Mouse (Mus musculus) heart, embryonic 11.5 days (tissue): ENCODE measurements at regions not wholly inside any gene's neighbourhood (a gene's known extent, or its start where the extent isn't known, plus 50 kb on each side); places are given as distances from the start of the nearest gene placed in this dataset.

Experiments
- ATAC-seq: fragments of 200-750 bp; cut with Nextera tagmentation; replicated peaks from 2 replicates; pipeline ENCODE4 v1.8.0; 2017; ENCODE audit warnings: moderate library complexity; ENCODE audit not compliant: insufficient number of reproducible peaks, low FRiP score, low TSS enrichment
- H3K27ac ChIP-seq: fragments of 300-500 bp; sonication (generic); 2 replicates; pipeline ENCODE4 v1.5.1; 2014; ENCODE audit warnings: mild to moderate bottlenecking, low read depth, low read length
- H3K27me3 ChIP-seq: fragments of 300-500 bp; sonication (generic); 2 replicates; pipeline ENCODE4 v1.6.1; 2014; ENCODE audit warnings: mild to moderate bottlenecking, low read length, mixed read lengths; ENCODE audit not compliant: control insufficient read depth, insufficient read depth
- H3K36me3 ChIP-seq: fragments of 300-500 bp; sonication (generic); 2 replicates; pipeline ENCODE4 v1.6.1; 2014; ENCODE audit warnings: mild to moderate bottlenecking, low read length, moderate library complexity, mixed read lengths; ENCODE audit not compliant: control insufficient read depth, insufficient read depth
- H3K4me1 ChIP-seq: fragments of 300-500 bp; sonication (generic); 2 replicates; pipeline ENCODE4 v1.6.1; 2014; ENCODE audit warnings: low read length; ENCODE audit not compliant: control insufficient read depth, insufficient read depth
- H3K4me2 ChIP-seq: fragments of 300-500 bp; sonication (generic); 2 replicates; pipeline ENCODE4 v1.6.1; 2014; ENCODE audit warnings: mild to moderate bottlenecking, moderate library complexity
- H3K4me3 ChIP-seq: fragments of 300-500 bp; sonication (generic); 2 replicates; pipeline ENCODE4 v1.5.1; 2014; ENCODE audit warnings: low read depth, low read length
- H3K9ac ChIP-seq: fragments of 300-500 bp; sonication (generic); 2 replicates; pipeline ENCODE4 v1.6.1; 2014; ENCODE audit warnings: mild to moderate bottlenecking, low read depth, low read length, moderate library complexity
- H3K9me3 ChIP-seq: fragments of 300-500 bp; sonication (generic); replicated peaks from 2 replicates; pipeline ENCODE4 v1.6.1; 2016; ENCODE audit warnings: low read length; ENCODE audit not compliant: control insufficient read depth
- WGBS: fragments of 180-500 bp; shearing (Covaris S2); extraction: QIAGEN DNeasy Blood & Tissue Kit; methylation state at CpG from one replicate; pipeline ENCODE4 v1.1.7; 2014; ENCODE audit not compliant: insufficient replicate concordance; 5-methylcytosine and 5-hydroxymethylcytosine counted together

GRCm38 (mm10) chr13:98579731-98580130 is 57.5 kb downstream of the Tmem174 start:
- WGBS: 76% methylated on average over 3 of the region's 3 CpGs
- H3K27me3 ChIP-seq: peaks cover 18% of the 10 kb centered on the region
- no peak for ATAC-seq

GRCm38 (mm10) chr13:98578426-98579066 is 58.7 kb downstream of the Tmem174 start:
- Histone ChIP-seq H3K9ac (no peak overlapping the region), H3K4me3 (no peak overlapping the region), H3K4me1 (0 out of 2 replicates have a peak, but pooled peaks cover 2% of the 10 kb centered on the region), H3K4me2 (no peak overlapping the region), H3K27me3 (peaks cover 18% of the 10 kb centered on the region), H3K36me3 (no peaks in the 10 kb centered on the region), H3K27ac (no peak overlapping the region), H3K9me3 (no peaks in the 10 kb centered on the region)
- no peak for ATAC-seq
- WGBS: 66% methylated on average over 11 of the region's 11 CpGs

More at GRCm38 (mm10) chr13:98579731-98580130, 57.5 kb downstream of the Tmem174 start:
- Histone ChIP-seq H3K4me3 (no peak overlapping the region), H3K9ac (no peak overlapping the region), H3K4me2 (no peak overlapping the region), H3K9me3 (no peaks in the 10 kb centered on the region), H3K27ac (no peak overlapping the region), H3K36me3 (no peaks in the 10 kb centered on the region), H3K4me1 (0 out of 2 replicates have a peak, but pooled peaks cover 2% of the 10 kb centered on the region)

GRCm38 (mm10) chr13:98576061-98576460 is 61.1 kb downstream of the Tmem174 start:
- 64% methylated on average over 3 of the region's 3 CpGs for whole genome bisulfite sequencing
- peaks cover 30% of the 10 kb centered on the region for H3K27me3 ChIP-seq

GRCm38 (mm10) chr13:98574057-98574323 is 63.2 kb downstream of the Tmem174 start:
- H3K36me3 ChIP-seq: no peaks in the 10 kb centered on the region
- WGBS: 43% methylated on average over 12 of the region's 12 CpGs
- ATAC-seq: no peak
- no peak overlapping the region for H3K9ac ChIP-seq
- H3K4me1 ChIP-seq: 0 out of 2 replicates have a peak, but pooled peaks cover 10% of the 10 kb centered on the region
- no peak overlapping the region for H3K4me3 ChIP-seq
- H3K27ac ChIP-seq: no peak overlapping the region
- H3K4me2 ChIP-seq: no peak overlapping the region; the same call in 1 of the 2 replicates
- H3K9me3 ChIP-seq: no peaks in the 10 kb centered on the region
- peaks cover 27% of the 10 kb centered on the region for H3K27me3 ChIP-seq

More at GRCm38 (mm10) chr13:98576061-98576460, 61.1 kb downstream of the Tmem174 start:
- Histone ChIP-seq H3K9ac (no peak overlapping the region), H3K27ac (no peak overlapping the region), H3K36me3 (no peaks in the 10 kb centered on the region), H3K9me3 (no peaks in the 10 kb centered on the region), H3K4me2 (no peak overlapping the region), H3K4me1 (0 out of 2 replicates have a peak, but pooled peaks cover 12% of the 10 kb centered on the region), H3K4me3 (no peak overlapping the region)
- ATAC-seq: no peak

GRCm38 (mm10) chr13:98573261-98574056 is 63.8 kb downstream of the Tmem174 start:
- Histone ChIP-seq H3K27ac (no peak overlapping the region), H3K4me2 (peak overlapping the region; percentile 90), H3K36me3 (no peaks in the 10 kb centered on the region), H3K4me1 (0 out of 2 replicates have a peak, but pooled peaks cover 10% of the 10 kb centered on the region), H3K9ac (peak overlapping the region; percentile 50; the same call in 1 of the 2 replicates), H3K4me3 (peak overlapping the region; percentile 52), H3K27me3 (peaks cover 27% of the 10 kb centered on the region), H3K9me3 (no peaks in the 10 kb centered on the region)
- no peak for ATAC-seq
- WGBS: 23% methylated on average over 39 of the region's 39 CpGs

- Histone ChIP-seq H3K27me3 (peaks cover 27% of the 10 kb centered on the region), H3K27ac (no peak overlapping the region), H3K4me3 (peak overlapping the region; percentile 52), H3K4me2 (peak overlapping the region; percentile 90), H3K36me3 (no peaks in the 10 kb centered on the region), H3K4me1 (0 out of 2 replicates have a peak, but pooled peaks cover 10% of the 10 kb centered on the region), H3K9me3 (no peaks in the 10 kb centered on the region), H3K9ac (peak overlapping the region; percentile 50; the same call in 1 of the 2 replicates)
- no peak for ATAC-seq
- under 1% methylated on average over 50 of the region's 50 CpGs for WGBS
Observed at GRCm38 (mm10) chr13:98572581-98573260, 64.5 kb downstream of the Tmem174 start.

GRCm38 (mm10) chr13:98572011-98572570 is 65.1 kb downstream of the Tmem174 start:
- Histone ChIP-seq H3K9ac (no peak overlapping the region), H3K4me3 (peak overlapping the region; percentile 52), H3K9me3 (no peaks in the 10 kb centered on the region), H3K4me1 (0 out of 2 replicates have a peak, but pooled peaks cover 10% of the 10 kb centered on the region), H3K4me2 (peak overlapping the region; percentile 90), H3K36me3 (no peaks in the 10 kb centered on the region), H3K27me3 (peaks cover 27% of the 10 kb centered on the region), H3K27ac (no peak overlapping the region)
- no peak for ATAC-seq
- 4% methylated on average over 10 of the region's 14 CpGs for WGBS

- no peak for ATAC-seq
Observed at GRCm38 (mm10) chr13:98571051-98571450, 66.2 kb downstream of the Tmem174 start.

More at GRCm38 (mm10) chr13:98571051-98571450, 66.2 kb downstream of the Tmem174 start:
- Histone ChIP-seq H3K4me1 (0 out of 2 replicates have a peak, but pooled peaks cover 10% of the 10 kb centered on the region), H3K9me3 (no peaks in the 10 kb centered on the region), H3K27ac (no peak overlapping the region), H3K4me2 (no peak overlapping the region), H3K9ac (no peak overlapping the region), H3K36me3 (no peaks in the 10 kb centered on the region), H3K27me3 (peaks cover 25% of the 10 kb centered on the region), H3K4me3 (no peak overlapping the region)
- 41% methylated on average over 3 of the region's 3 CpGs for WGBS
